Mouse (Mus musculus) kidney, adult 2 months (tissue): Measurements from ENCODE around the gene Arel1.
A peak's percentile ranks its signal among the peaks of the same experiment; 100 is the strongest.

Source experiments
- CTCF ChIP-seq: fragments of 200-500 bp; conservative IDR thresholded peaks from 2 replicates; pipeline ENCODE4 v1.5.1; 2011; ENCODE audit warnings: low read depth, mild to moderate bottlenecking, control low read depth, low read length, moderate library complexity, mixed read lengths; ENCODE audit not compliant: insufficient read depth, insufficient read length
- POLR2A ChIP-seq: fragments of 200-500 bp; IDR thresholded peaks from one replicate; pipeline ENCODE4 v1.6.1; 2011; ENCODE audit warnings: low read depth, low read length, control low read depth

- TF ChIP-seq CTCF = peak; percentile 86
- TF ChIP-seq POLR2A = no peak
Observed at GRCm38 (mm10) chr12:84876481-84877121, 94.1 kb downstream of the Arel1 start, which contains the start of gene Ltbp2.
